Mouse (Mus musculus) c-Kit-positive CD71-negative TER-119-negative erythroid progenitor cells, embryonic 14.5 days (primary cell): ENCODE measurements at regions not wholly inside any gene's neighbourhood (a gene's known extent, or its start where the extent isn't known, plus 50 kb on each side); places are given as distances from the start of the nearest gene placed in this dataset.

ENCODE experiments used
- DNase-seq: peaks from one replicate; pipeline ENCODE4 v3.0.0-alpha.2; 2013; ENCODE audit warnings: low read depth

- no peak for DNase-seq
Measured at GRCm38 (mm10) chr19:26037270-26037669, 365.1 kb downstream of the Dmrt2 start.

GRCm38 (mm10) chr19:26051478-26052215, 379.4 kb downstream of the Dmrt2 start:
- no peak for DNase-seq

- DNase-seq, result no peak
Measured at GRCm38 (mm10) chr19:26059668-26060067, 387.5 kb downstream of the Dmrt2 start.

- DNase-seq, result no peak
Measured at GRCm38 (mm10) chr19:26068553-26068952, 396.3 kb downstream of the Dmrt2 start.

- no peak for DNase-seq
Measured at GRCm38 (mm10) chr19:26069908-26070307, 397.7 kb downstream of the Dmrt2 start.

- DNase-seq, result no peak
Measured at GRCm38 (mm10) chr19:26088318-26088717, 416.1 kb downstream of the Dmrt2 start.

GRCm38 (mm10) chr19:26091386-26091785, 419.2 kb downstream of the Dmrt2 start:
- no peak for DNase-seq

- no peak for DNase-seq
Measured at GRCm38 (mm10) chr19:26093844-26094243, 421.6 kb downstream of the Dmrt2 start.

GRCm38 (mm10) chr19:26114326-26114725, 442.1 kb downstream of the Dmrt2 start:
- DNase-seq, result peak; percentile 2

- DNase-seq, result no peak
Measured at GRCm38 (mm10) chr19:26128423-26128822, 456.2 kb downstream of the Dmrt2 start.

GRCm38 (mm10) chr19:26134385-26134784, 462.2 kb downstream of the Dmrt2 start:
- DNase-seq, result no peak

- no peak for DNase-seq
Measured at GRCm38 (mm10) chr19:26135398-26136104, 463.3 kb downstream of the Dmrt2 start.

GRCm38 (mm10) chr19:26140647-26141046, 464.2 kb upstream of the Smarca2 start:
- no peak for DNase-seq

GRCm38 (mm10) chr19:26143539-26143938, 461.3 kb upstream of the Smarca2 start:
- DNase-seq, result no peak

GRCm38 (mm10) chr19:26151216-26151615, 453.6 kb upstream of the Smarca2 start:
- DNase-seq, result no peak

GRCm38 (mm10) chr19:26164993-26165392, 439.9 kb upstream of the Smarca2 start:
- DNase-seq, result no peak

GRCm38 (mm10) chr19:26181774-26182173, 423.1 kb upstream of the Smarca2 start:
- DNase-seq, result no peak

GRCm38 (mm10) chr19:26185012-26185411, 419.8 kb upstream of the Smarca2 start:
- no peak for DNase-seq

GRCm38 (mm10) chr19:26190803-26191202, 414.0 kb upstream of the Smarca2 start:
- no peak for DNase-seq

GRCm38 (mm10) chr19:26193664-26194063, 411.2 kb upstream of the Smarca2 start:
- DNase-seq, result no peak

GRCm38 (mm10) chr19:26208760-26209159, 396.1 kb upstream of the Smarca2 start:
- no peak for DNase-seq

- DNase-seq, result no peak
Measured at GRCm38 (mm10) chr19:26234539-26234938, 370.3 kb upstream of the Smarca2 start.

- DNase-seq, result no peak
Measured at GRCm38 (mm10) chr19:26244067-26244466, 360.8 kb upstream of the Smarca2 start.

GRCm38 (mm10) chr19:26249751-26250150, 355.1 kb upstream of the Smarca2 start:
- no peak for DNase-seq
